Mouse (Mus musculus) kidney, adult 2 months (tissue): ENCODE data around the gene Maz.

Source experiments
- CTCF ChIP-seq: fragments of 200-500 bp; conservative IDR thresholded peaks from 2 replicates; pipeline ENCODE4 v1.5.1; 2011; ENCODE audit warnings: low read depth, mild to moderate bottlenecking, control low read depth, low read length, moderate library complexity, mixed read lengths; ENCODE audit not compliant: insufficient read depth, insufficient read length
- POLR2A ChIP-seq: fragments of 200-500 bp; IDR thresholded peaks from one replicate; pipeline ENCODE4 v1.6.1; 2011; ENCODE audit warnings: low read depth, low read length, control low read depth

- TF ChIP-seq POLR2A (no peak), CTCF (no peak)
These were observed 45.2 kb downstream of the Maz start for GRCm38 (mm10) chr7:126981601-126982000.
